Mouse (Mus musculus) 3T3-L1 (cell line): ENCODE results near the gene Olfr1509.
"Not testable (repeated sequence)": the region's sequence is repeated elsewhere in the genome, so short reads cannot be mapped to it uniquely, and the experiment has no call there.

Source experiments
- DNase-seq: peaks from one replicate; pipeline ENCODE4 v3.0.0-alpha.2; 2015; ENCODE audit warnings: low read depth, low spot score

Olfr1509 gene

DNA sequence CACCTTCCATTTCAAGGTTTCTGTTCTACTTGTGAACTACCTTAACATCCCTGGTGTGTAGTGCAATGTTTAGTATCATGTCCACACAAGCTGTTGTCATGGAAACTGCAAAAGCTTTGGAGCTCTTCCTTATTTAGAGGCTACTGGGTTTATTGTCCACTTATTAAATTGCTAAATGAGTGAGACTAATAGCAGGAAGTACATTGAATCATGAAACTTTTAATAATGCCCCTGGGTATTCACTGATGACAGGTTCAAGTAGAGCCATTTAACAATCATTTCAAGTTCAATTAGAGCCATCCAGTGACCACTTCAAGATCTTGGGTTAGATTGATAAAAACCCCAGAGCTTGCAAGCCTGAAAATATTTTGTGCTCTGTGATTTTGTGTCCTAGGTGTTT is at the start of gene Olfr1509:
TSS of gene Olfr1509 (plus strand) at position 301 of the 400 bp plus-strand sequence.
- DNase-seq = no peak

DNA sequence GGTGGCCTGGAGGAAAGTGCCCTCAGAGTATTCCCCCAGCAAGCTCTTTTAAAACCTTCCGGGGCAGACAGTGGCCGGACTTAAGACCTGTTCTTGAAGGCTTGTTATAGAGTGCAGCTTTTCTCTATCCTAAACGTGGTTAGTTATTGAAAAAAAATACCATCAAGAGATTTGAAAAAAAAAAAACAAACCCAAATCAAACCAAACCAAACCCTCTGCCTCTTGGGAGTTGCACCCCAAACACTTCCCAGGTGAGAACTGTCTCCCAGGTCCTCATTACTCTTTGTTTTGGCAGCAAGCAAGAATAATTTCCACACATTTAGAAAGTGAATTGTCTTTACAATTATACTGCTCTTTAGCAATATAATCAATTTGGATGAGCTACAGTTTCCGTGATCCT is 45.5 kb upstream of the Olfr1509 start, which contains the start of gene Olfr1511:
TSS of gene Olfr1511 (minus strand) at position 101 of the 400 bp plus-strand sequence.
- no peak for DNase-seq

DNA sequence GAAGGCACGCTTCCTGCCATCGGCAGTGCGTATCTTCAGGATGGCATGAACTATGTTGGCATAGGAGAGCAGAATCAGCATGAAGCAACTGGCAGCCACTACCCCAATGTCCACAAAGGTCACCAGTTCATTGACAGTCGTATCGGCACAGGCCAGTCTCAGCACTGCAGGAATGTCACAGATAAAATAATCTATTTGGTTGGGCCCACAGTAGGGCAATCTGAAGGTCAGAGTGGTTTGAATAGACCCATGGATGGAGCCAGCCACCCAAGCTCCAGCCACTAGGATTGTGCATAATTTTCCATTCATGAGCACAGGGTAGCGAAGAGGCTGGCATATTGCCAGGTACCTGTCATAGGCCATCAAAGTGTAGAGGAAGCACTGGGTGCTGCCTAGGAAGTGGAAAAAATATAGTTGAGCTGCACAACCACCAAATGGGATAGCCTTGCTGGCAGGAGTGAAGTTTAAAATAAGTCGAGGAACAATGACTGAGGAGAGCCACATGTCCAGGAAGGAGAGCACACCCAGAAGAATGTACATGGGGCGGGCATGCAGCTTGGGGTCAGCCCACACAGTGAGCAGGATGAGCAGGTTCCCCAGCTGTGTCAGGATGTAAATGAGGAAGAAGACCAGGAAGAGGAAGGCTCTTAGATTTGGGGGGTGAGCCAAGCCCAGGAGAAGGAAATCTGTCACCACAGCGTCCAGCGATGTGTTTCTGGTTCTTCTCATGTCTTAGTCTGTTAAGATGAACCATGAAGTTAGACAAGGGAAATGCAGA is 32.5 kb upstream of the Olfr1509 start:
- DNase-seq = not testable (repeated sequence)

DNA sequence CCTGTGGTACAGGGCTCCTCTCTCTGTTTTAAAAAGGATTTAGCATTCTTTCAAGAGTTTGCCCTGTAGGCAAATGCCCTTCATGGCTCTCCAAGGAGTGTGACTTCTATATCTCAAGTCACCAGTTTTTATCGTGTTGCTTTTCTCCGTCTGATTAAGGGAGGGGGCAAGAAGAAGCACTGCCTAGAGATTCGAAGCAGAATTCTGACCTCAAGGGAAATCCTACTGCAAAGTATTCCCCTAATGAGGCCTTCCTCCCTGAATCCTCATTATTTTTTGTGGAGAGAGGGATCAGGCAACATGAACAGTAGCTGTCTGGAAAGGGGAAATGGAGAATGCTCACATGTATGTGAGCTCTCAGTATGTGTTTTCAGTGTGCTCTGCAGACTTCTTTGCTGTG is 28.5 kb upstream of the Olfr1509 start, which contains the start of gene Olfr1510:
TSS of gene Olfr1510 (minus strand) at position 101 of the 400 bp plus-strand sequence.
- no peak for DNase-seq

DNA sequence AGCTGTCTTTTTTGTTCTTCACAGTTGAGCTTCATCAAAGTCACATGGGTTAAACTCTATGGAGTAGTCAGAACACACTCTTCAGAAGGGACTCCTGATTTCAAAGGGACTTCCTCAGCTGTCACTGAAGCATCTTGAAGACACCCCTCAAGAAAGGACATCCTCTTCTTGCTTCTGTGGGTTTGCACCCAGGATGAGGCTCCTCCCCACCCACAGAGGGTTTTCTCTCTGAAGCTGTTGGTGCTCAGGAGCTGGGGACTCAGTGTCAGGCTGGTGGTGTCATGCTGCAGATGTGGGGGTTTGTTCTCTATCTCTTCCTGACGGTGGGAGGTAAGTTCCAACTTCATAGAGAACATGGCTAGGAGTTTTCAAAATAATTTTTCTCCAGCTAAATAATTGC is 15.1 kb upstream of the Olfr1509 start:
- no peak for DNase-seq

DNA sequence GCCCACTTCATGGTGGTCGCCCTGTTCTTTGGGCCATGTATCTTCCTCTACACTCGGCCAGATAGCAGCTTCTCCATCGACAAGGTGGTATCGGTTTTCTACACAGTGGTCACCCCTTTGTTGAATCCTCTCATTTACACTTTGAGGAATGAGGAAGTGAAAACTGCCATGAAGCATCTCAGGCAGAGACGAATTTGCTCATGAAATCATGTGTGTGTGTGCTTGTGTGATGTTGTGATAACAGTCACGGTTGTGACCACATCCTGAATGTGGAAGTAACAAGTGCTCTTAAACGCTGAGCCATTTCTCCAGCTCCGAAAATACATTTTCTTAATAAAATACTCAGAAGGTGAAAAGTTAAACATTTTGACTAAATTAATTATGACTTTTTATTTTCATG is 8.3 kb downstream of the Olfr1509 start:
- DNase-seq = no peak

DNA sequence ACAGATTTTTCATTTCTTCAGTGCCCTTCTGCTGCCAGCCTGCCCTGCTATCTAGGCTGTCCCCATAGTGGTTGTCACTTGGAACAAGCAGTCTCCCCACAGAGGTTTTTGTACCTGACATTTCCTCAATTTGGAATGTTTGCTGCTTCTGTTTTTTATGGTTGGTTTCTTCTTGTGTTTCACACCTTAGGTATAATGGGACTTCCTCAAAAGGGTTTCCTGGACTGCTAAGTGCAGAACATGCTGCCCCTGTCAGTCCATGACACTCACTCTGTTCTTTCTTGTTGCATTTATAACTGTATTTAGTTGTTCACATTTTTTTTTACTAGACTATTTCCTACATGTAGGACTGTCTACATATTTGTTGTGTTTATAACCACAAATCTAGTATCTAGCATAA is 19.1 kb downstream of the Olfr1509 start:
- DNase-seq = no peak

DNA sequence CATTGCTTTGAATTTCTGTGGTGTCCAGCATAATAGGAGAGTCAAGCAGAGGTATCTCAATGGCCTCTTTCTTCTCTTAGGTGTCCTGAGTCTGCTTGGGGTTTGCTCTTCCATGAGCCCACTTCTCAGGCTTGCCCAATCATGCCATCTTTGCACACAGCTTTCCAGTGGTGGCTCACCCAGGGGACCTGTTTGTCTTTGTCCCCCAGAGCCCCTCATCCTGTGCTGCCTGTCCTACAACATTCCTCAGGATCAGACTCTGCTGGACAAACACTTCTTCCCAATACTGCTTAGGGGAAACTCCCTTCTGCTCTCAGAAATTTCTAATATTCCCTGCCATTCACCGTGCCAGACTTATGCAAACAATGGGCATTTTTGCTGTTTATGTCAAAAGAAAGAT is 22.9 kb downstream of the Olfr1509 start:
- no peak for DNase-seq

DNA sequence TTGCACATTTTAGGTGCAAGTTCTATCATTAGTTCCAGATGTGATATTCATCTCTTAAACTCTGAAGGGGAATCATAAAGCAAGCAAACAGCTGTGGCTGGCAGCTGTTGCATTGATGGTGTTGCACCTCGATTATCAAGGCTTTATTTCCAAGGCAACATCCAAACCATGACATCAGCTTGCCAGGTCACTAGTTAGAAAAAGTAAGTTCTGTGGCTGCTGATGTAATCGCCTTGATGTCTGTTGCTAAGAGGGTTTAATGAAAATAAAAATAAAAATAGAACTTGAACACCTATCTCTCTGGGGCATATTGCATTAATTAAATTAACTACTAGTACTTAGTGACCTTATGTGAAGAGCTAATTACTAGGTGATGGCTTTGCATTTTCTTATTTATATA is 24.6 kb downstream of the Olfr1509 start, which contains the start of gene Olfr1508:
TSS of gene Olfr1508 (minus strand) at position 101 of the 400 bp plus-strand sequence.
- DNase-seq = no peak

DNA sequence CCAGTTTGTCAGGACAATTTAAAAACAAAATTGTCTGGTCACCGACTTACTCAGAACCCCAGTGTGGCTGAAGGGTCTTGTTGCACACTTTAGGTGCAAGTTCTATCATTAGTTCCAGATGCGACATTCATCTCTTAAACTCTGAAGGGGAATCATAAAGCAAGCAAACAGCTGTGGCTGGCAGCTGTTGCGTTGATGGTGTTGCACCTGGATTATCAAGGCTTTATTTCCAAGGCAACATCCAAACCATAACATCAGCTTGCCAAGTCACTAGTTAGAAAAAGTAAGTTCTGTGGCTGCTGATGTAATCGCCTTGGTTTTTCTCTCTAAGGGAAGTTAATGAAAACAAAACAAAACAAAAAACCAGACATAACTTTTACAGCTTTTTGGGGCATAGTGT is 52.7 kb downstream of the Olfr1509 start, which contains the start of gene Olfr1507:
TSS of gene Olfr1507 (minus strand) at position 234 of the 400 bp plus-strand sequence.
- no peak for DNase-seq
